Mouse (Mus musculus) C2C12 (cell line): Measurements from ENCODE around the gene Aprt.
"Not testable (repeated sequence)": the region's sequence is repeated elsewhere in the genome, so short reads cannot be mapped to it uniquely, and the experiment has no call there.

ENCODE experiments used
- CTCF ChIP-seq: IDR thresholded peaks from one replicate; pipeline ENCODE4 v1.5.1; 2011; ENCODE audit not compliant: control insufficient read depth, insufficient read depth, insufficient read length
- MAX ChIP-seq: IDR thresholded peaks from one replicate; pipeline ENCODE4 v1.6.1; 2011; ENCODE audit warnings: mild to moderate bottlenecking, control low read depth
- MYOD1 ChIP-seq: IDR thresholded peaks from one replicate; pipeline ENCODE4 v1.6.1; 2011; ENCODE audit warnings: low read depth; ENCODE audit not compliant: control insufficient read depth, insufficient read length
- MYOG ChIP-seq: IDR thresholded peaks from one replicate; pipeline ENCODE4 v1.6.1; 2011; ENCODE audit not compliant: control insufficient read depth, insufficient read length; ENCODE audit errors: extremely low read depth
- USF1 ChIP-seq: IDR thresholded peaks from one replicate; pipeline ENCODE4 v1.6.1; 2011; ENCODE audit warnings: low read depth, mild to moderate bottlenecking, control low read depth, moderate library complexity

- TF ChIP-seq CTCF, MYOG, MAX, USF1, MYOD1: not testable (repeated sequence)
Observed at GRCm38 (mm10) chr8:122573176-122573575, 3.5 kb downstream of the Aprt start.
